Mouse (Mus musculus) heart, postnatal 0 days (tissue): ENCODE measurements at regions not wholly inside any gene's neighbourhood (a gene's known extent, or its start where the extent isn't known, plus 50 kb on each side); places are given as distances from the start of the nearest gene placed in this dataset.

ENCODE experiments used
- CTCF ChIP-seq: IDR thresholded peaks from 2 replicates; pipeline ENCODE4 v1.5.1; 2016; ENCODE audit warnings: antibody characterized with exemption, control low read depth, low read depth
- EP300 ChIP-seq: IDR thresholded peaks from 2 replicates; pipeline ENCODE4 v1.6.1; 2016; ENCODE audit warnings: antibody characterized with exemption, low read depth

DNA sequence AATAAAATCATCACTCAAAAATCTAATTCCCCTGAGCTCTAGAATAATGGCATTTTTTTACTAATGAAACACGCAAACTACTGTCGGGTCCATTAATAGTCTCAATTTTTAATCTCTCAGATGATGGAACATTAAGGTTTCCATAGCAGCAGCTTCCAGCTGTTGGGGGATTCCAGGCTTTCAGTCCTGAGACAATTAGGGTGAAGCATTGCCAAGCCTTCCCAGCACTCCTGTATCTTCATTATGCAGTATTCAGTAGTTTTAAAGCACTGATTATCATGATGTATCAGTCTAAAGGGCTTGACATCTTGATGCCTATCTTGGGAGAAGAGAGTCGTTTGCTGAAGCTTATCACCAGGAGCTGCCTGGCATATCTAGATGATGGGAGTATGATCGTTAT, 178.6 kb downstream of the Tpbg start:
- TF ChIP-seq CTCF (no peak), EP300 (no peak)
